Mouse (Mus musculus): ENCODE data around the gene Gm34302. TPM values are rescaled to one million over a fixed set of nuclear protein-coding genes. Genes with fewer than 3 reads are reported as not detected.

The Gm34302 gene
- polyA plus RNA-seq, 1 experiment, result not detected

DNA sequence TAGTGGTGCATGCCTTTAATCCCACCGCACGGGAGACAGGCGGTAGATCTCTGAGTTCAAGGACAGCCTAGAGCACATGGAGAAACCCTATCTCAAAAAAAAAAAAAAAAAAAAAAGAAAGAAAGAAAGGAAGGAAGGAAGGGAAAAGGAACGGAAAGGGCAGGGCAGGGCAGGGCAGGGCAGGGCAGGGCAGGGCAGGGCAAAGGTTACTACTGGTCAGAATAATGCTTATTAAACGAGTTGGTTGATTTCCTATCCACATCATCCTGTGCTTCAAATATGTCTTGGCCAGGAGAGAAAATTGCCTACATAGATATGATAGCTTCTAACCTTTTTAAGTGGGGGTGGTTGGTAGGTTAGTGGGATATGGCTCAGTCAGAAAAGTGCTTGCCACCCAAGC, 25.2 kb upstream of the Gm34302 start:
- H3K36me3 ChIP-seq (ENCODE audit: control insufficient read depth, insufficient read depth, low read length, poor library complexity, severe bottlenecking), result no peaks in the 10 kb centered on the region
- H3K4me3 ChIP-seq (ENCODE audit: low read depth, low read length), result no peak overlapping the region
- no peaks in the 10 kb centered on the region for H3K4me1 ChIP-seq (ENCODE audit: control insufficient read depth, insufficient read depth, low read length)
- H3K9ac ChIP-seq (ENCODE audit: low read depth, poor library complexity, severe bottlenecking), result no peak overlapping the region
- H3K9me3 ChIP-seq (replicated peaks; ENCODE audit: control insufficient read depth, insufficient read depth, low read length, poor library complexity, severe bottlenecking), result no peaks in the 10 kb centered on the region
- TF ChIP-seq CTCF (IDR thresholded peaks at IDR 0.05; ENCODE audit: low read depth, low read length), result no peak
- TF ChIP-seq POLR2A (IDR thresholded peaks at IDR 0.05; ENCODE audit: insufficient read depth, low read length), result no peak
- TF ChIP-seq EP300 (IDR thresholded peaks at IDR 0.05; ENCODE audit: insufficient read depth, low read depth, low read length), result no peak
- no peaks in the 10 kb centered on the region for H3K27me3 ChIP-seq (ENCODE audit: control insufficient read depth, insufficient read depth, low read length, poor library complexity, severe bottlenecking)
- no peak overlapping the region for H3K27ac ChIP-seq (ENCODE audit: insufficient read depth, low read length)

DNA sequence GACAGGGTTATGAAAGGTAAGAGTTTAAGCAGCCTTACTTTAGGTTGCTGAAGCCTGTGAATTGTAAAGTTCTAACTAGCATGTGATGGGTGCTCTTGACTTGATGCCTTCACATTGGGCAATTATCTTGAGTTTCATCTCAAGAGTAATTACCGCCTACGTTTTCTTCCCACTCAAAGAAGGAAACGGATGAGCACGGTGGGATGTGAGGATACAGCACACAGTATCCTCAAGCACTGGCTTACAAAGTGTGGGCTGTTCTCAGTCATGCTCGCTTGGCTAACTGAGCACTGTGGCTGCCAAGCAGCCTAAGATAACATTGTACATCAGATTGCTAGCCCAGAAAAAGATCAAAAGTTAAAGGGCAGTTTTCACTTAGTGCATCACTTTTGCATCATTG, 20.8 kb upstream of the Gm34302 start:
- H3K4me1 ChIP-seq (ENCODE audit: control insufficient read depth, insufficient read depth, low read length), result no peaks in the 10 kb centered on the region
- TF ChIP-seq EP300 (IDR thresholded peaks at IDR 0.05; ENCODE audit: insufficient read depth, low read depth, low read length) (no peak), CTCF (IDR thresholded peaks at IDR 0.05; ENCODE audit: low read depth, low read length) (no peak)
- H3K27me3 ChIP-seq (ENCODE audit: control insufficient read depth, insufficient read depth, low read length, poor library complexity, severe bottlenecking), result no peaks in the 10 kb centered on the region
- no peak overlapping the region for H3K27ac ChIP-seq (ENCODE audit: insufficient read depth, low read length)
- H3K36me3 ChIP-seq (ENCODE audit: control insufficient read depth, insufficient read depth, low read length, poor library complexity, severe bottlenecking), result no peaks in the 10 kb centered on the region
- H3K9me3 ChIP-seq (replicated peaks; ENCODE audit: control insufficient read depth, insufficient read depth, low read length, poor library complexity, severe bottlenecking), result no peaks in the 10 kb centered on the region
- H3K4me3 ChIP-seq (ENCODE audit: low read depth, low read length), result no peak overlapping the region
- no peak overlapping the region for H3K9ac ChIP-seq (ENCODE audit: low read depth, poor library complexity, severe bottlenecking)

DNA sequence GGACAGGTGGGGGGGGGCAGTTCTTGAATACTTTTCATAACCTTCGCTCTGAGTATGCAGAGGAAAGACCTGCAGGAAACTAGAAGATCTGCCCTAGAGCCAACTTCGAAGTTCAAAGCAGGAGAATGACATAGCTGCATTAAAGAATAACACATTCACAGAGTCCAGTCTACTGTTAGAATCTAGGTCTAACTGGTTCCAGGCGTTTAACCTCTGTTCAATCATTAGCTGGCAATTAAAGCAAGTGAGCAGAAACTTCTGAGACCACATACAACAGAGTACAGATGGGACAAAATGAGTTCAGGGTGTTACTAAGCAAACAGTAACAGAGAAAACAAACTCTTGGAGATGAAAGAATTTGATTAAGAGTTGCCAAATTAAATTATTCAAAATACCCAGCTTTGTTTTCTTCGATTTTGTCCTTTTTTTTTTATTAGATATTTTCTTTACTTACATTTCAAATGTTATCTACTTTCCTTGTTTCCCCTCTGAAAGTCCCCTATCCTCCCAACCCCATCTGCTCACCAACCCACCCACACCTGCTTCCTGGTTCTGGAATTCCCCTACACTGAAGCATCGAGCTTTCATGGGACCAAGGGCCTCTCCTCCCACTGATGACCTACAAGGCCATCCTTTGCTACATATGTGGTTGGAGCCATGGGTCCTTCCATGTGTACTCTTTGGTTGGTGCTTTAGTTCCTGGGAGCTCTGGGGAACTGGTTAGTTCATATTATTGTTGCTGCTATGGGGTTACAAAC, 11.1 kb upstream of the Gm34302 start:
- no peaks in the 10 kb centered on the region for H3K4me1 ChIP-seq (ENCODE audit: control insufficient read depth, insufficient read depth, low read length)
- H3K4me3 ChIP-seq (ENCODE audit: low read depth, low read length), result no peak overlapping the region
- no peaks in the 10 kb centered on the region for H3K27me3 ChIP-seq (ENCODE audit: control insufficient read depth, insufficient read depth, low read length, poor library complexity, severe bottlenecking)
- H3K36me3 ChIP-seq (ENCODE audit: control insufficient read depth, insufficient read depth, low read length, poor library complexity, severe bottlenecking), result no peaks in the 10 kb centered on the region
- no peak overlapping the region for H3K27ac ChIP-seq (ENCODE audit: insufficient read depth, low read length)
- H3K9ac ChIP-seq (ENCODE audit: low read depth, poor library complexity, severe bottlenecking), result no peak overlapping the region
- no peaks in the 10 kb centered on the region for H3K9me3 ChIP-seq (replicated peaks; ENCODE audit: control insufficient read depth, insufficient read depth, low read length, poor library complexity, severe bottlenecking)
- TF ChIP-seq EP300 (IDR thresholded peaks at IDR 0.05; ENCODE audit: insufficient read depth, low read depth, low read length) (no peak), POLR2A (IDR thresholded peaks at IDR 0.05; ENCODE audit: insufficient read depth, low read length) (no peak), CTCF (IDR thresholded peaks at IDR 0.05; ENCODE audit: low read depth, low read length) (no peak)

DNA sequence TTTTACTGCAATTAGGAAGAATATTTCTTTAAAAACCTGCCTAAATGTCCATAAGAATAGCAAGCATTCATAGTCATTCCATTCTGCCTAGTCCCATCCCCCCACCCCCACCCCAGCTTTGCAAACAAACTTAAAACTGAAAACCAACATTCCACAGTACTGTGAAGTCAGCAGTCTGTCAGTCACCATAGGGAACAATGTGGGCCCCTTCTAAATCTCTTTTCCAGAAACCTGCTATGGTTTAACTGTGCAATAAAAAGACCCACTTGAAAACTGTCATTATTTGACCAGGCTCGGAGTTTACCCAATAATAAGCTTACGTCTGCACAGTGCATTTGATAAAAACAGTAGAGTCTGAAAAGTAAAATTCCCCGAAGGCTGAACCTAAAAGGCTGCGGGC, 9.9 kb upstream of the Gm34302 start:
- TF ChIP-seq EP300 (IDR thresholded peaks at IDR 0.05; ENCODE audit: insufficient read depth, low read depth, low read length), result no peak
- TF ChIP-seq POLR2A (IDR thresholded peaks at IDR 0.05; ENCODE audit: insufficient read depth, low read length), result no peak
- no peak for TF ChIP-seq CTCF (IDR thresholded peaks at IDR 0.05; ENCODE audit: low read depth, low read length)
- no peaks in the 10 kb centered on the region for H3K27me3 ChIP-seq (ENCODE audit: control insufficient read depth, insufficient read depth, low read length, poor library complexity, severe bottlenecking)
- no peak overlapping the region for H3K9ac ChIP-seq (ENCODE audit: low read depth, poor library complexity, severe bottlenecking)
- no peaks in the 10 kb centered on the region for H3K4me1 ChIP-seq (ENCODE audit: control insufficient read depth, insufficient read depth, low read length)
- H3K4me3 ChIP-seq (ENCODE audit: low read depth, low read length), result no peak overlapping the region
- H3K36me3 ChIP-seq (ENCODE audit: control insufficient read depth, insufficient read depth, low read length, poor library complexity, severe bottlenecking), result no peaks in the 10 kb centered on the region
- H3K9me3 ChIP-seq (replicated peaks; ENCODE audit: control insufficient read depth, insufficient read depth, low read length, poor library complexity, severe bottlenecking), result no peaks in the 10 kb centered on the region
- no peak overlapping the region for H3K27ac ChIP-seq (ENCODE audit: insufficient read depth, low read length)

DNA sequence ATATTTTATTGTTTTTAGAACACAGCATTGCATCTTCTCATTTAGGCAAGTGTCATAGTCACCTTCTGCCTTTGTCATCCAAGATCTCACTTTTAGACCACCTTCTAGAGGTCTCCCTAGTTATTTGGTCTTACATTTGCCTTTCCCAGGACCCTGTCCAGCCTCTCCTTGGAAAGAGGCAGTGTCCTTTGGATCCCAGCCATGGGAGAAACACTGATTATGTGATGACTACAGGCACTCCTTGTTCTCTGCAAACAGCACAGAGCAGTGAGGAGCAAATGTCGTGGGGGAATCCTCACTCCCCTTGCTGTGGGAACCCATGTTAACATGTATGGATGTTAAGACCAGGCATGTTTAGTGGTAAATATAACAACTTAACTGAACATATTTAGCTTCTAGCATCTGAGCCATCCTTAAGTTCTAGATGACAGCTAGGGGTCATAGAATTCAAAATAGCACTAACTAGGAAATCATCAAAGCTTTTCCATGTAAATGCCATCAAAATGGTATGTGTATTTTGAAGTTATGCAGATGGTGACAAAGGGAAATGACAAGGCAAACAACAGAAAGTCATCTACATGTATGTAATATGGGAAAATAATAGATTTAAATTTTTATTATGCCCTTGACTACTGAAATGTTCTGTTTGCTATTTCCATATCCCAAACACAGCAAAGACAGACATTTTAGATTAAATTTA, 43.1 kb downstream of the Gm34302 start:
- no peak for TF ChIP-seq CTCF (IDR thresholded peaks at IDR 0.05; ENCODE audit: low read depth, low read length)

DNA sequence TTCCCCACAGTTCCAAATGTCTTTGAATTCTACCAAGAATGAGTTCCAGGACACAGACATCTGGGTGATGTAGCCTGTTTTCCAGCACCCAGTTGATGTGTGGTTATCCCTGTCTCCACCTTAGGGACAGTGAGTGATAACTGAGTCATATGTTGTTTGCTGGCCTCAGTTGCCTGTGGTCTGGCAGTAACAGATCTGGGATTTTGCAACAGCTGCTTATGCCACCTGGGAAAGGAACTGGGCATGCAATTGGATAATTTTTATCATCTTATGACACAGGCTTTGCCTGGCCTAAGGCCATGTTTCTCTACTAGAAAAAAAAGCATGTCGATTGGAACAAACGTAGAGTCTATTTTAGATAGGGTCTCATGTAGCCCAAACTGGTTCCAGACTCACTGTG, 43.9 kb downstream of the Gm34302 start:
- H3K27ac ChIP-seq (ENCODE audit: insufficient read depth, low read length), result no peak overlapping the region
- H3K36me3 ChIP-seq (ENCODE audit: control insufficient read depth, insufficient read depth, low read length, poor library complexity, severe bottlenecking), result no peaks in the 10 kb centered on the region
- TF ChIP-seq POLR2A (IDR thresholded peaks at IDR 0.05; ENCODE audit: insufficient read depth, low read length) (no peak), EP300 (IDR thresholded peaks at IDR 0.05; ENCODE audit: insufficient read depth, low read depth, low read length) (no peak), CTCF (IDR thresholded peaks at IDR 0.05; ENCODE audit: low read depth, low read length) (no peak)
- H3K4me1 ChIP-seq (ENCODE audit: control insufficient read depth, insufficient read depth, low read length), result no peaks in the 10 kb centered on the region
- no peaks in the 10 kb centered on the region for H3K27me3 ChIP-seq (ENCODE audit: control insufficient read depth, insufficient read depth, low read length, poor library complexity, severe bottlenecking)
- H3K4me3 ChIP-seq (ENCODE audit: low read depth, low read length), result no peak overlapping the region
- no peaks in the 10 kb centered on the region for H3K9me3 ChIP-seq (replicated peaks; ENCODE audit: control insufficient read depth, insufficient read depth, low read length, poor library complexity, severe bottlenecking)
- no peak overlapping the region for H3K9ac ChIP-seq (ENCODE audit: low read depth, poor library complexity, severe bottlenecking)

More for the DNA sequence above, 43.1 kb downstream of the Gm34302 start:
- H3K9me3 ChIP-seq (replicated peaks; ENCODE audit: control insufficient read depth, insufficient read depth, low read length, poor library complexity, severe bottlenecking), result no peaks in the 10 kb centered on the region
- no peaks in the 10 kb centered on the region for H3K27me3 ChIP-seq (ENCODE audit: control insufficient read depth, insufficient read depth, low read length, poor library complexity, severe bottlenecking)
- H3K4me3 ChIP-seq (ENCODE audit: low read depth, low read length), result no peak overlapping the region
- H3K36me3 ChIP-seq (ENCODE audit: control insufficient read depth, insufficient read depth, low read length, poor library complexity, severe bottlenecking), result no peaks in the 10 kb centered on the region
- no peak overlapping the region for H3K9ac ChIP-seq (ENCODE audit: low read depth, poor library complexity, severe bottlenecking)
- no peaks in the 10 kb centered on the region for H3K4me1 ChIP-seq (ENCODE audit: control insufficient read depth, insufficient read depth, low read length)
- H3K27ac ChIP-seq (ENCODE audit: insufficient read depth, low read length), result no peak overlapping the region

Measured in ES-Bruce4 (cell line).